Mouse (Mus musculus) cerebellum, adult 11 months (tissue): ENCODE measurements around the gene Nxpe4.
"Not testable (repeated sequence)": the region's sequence is repeated elsewhere in the genome, so short reads cannot be mapped to it uniquely, and the experiment has no call there.

ENCODE experiments used
- DNase-seq: peaks from one replicate; pipeline ENCODE4 v3.0.0; 2022

Nxpe4 gene

DNA sequence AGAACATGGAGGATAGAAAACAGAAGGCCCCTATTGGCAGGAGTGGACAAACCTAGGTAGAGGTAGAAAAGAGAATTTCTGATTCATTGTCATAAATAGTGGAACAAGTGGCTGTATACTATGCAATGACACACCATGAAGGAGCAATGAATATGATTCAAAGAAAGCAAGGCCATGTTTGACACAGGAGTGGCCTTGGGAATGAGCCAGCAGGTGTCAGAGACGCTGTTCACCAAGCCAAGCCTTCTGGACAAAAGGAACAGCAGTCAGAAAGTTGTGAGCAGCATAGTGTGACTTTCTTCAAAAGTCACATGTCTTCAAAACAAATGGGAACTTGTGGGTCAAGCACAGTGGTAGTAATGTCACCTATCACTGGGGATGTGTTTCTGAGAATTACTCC is 80.0 kb downstream of the Nxpe4 start:
- no peak for DNase-seq

DNA sequence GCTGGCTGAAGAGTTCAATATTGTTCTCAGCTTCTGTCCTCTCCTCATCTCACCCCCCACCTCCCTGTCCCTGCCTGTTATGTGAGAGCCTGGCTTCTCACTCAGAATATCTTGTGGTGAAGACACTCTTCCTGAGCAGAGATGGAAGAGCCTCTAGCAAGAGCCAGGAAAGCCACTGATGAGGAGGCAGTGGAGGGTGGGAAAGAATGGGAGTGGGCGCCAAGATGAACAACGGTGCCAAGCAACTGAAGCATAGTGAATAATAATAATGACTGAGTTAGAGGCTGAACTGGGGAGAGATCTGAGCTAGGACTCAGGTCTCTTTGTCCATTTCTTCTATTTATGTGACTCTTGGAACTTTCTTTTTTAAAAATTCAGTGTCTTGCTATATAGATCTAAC is 80.9 kb downstream of the Nxpe4 start:
- no peak for DNase-seq

DNA sequence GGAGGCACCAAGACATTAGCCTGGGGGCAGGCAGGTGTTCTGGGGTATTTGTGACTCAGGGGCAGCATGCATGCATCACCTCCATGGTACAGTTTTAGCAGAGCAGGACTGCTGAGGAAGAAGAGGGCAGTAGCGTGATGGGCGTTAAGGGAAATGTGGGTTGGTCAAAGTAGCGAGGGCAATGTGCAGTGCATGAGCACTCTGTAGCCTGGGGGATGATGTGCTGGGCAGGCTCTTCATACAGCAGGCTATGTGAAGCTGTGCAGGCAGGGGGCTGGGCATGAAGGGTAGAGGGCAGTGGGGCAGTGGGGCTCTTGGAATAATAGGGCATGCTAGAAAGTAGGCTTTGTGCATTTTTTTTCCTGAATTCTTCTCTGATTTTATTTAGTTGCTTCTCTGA is 82.4 kb downstream of the Nxpe4 start:
- DNase-seq, result no peak

DNA sequence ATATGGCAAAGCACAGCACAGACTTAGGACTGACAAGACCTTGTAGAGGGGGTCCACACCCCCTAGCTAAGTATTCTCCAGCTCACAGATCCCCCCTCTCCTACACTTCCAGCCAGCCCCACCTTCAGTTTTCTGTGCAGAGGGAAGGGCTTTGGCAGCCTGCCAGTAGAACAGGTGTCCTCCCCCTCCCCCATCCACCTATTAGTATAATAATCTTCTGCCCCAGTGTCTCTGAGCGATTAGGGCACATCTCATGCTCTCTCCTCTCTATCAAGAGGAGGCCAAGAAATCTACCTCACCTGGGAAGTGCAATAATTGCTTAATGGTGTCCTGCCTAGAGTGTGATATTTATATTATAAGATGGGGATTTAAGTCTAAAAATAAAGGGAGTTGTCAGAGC is 83.7 kb downstream of the Nxpe4 start:
- DNase-seq, result no peak

DNA sequence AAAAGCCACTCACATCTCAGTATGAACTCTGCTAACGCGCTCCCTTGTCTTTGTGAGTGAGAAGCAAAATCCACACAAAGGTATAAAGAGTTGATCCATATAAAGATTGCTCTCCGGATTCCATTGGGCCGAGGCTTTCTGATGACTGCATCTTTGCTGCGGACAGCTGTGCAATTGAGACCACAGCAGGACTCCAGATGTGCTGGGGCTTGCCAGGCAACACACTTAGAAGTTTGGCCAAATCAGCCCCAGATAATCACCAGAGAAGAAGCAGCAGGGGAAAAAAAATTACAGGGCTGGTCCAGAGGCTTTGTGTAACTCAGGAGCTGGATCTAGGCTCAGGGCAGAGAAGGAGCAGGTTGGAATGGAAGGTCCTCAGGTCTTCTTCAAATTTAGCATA is 85.5 kb downstream of the Nxpe4 start:
- no peak for DNase-seq

DNA sequence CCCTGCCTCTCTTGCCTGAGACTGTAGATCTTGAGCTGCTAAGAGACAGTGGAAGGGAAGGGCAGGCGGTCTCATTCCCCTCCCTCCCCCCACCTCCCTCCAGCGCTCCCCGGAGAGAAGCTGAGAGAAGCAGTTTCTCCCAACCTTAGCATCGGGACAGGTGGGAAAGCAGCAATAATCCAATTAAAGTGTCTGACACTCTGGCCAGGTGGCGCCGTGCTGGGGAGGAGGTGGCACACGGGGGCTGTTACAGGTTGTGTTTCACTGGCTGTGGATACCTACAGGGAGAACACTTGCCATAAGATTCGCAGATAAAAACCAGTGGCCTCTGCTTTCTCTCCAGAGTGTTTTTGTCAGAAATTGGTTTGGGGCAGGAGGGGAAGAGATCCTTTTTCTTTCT is 90.4 kb downstream of the Nxpe4 start:
- no peak for DNase-seq

DNA sequence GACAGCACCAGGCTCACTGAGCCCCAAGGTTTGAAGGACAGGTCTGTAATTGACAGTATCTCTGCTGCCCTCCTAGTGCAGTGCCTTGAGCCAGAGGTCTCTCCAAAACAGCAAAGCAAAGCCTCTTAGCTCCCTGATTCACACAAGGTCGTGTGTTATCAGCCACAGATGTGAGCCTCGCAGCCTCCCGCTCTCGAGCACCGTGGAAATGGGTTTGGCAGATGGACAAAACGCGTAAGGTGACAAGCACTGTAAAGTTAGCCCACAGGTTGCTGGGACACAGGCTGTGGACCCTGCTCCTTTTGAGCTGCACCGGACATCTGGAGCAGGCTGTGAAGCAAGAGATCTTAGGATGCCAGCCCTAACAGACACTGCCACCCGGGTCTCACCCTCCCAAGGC is 95.2 kb downstream of the Nxpe4 start:
- DNase-seq, result no peak

DNA sequence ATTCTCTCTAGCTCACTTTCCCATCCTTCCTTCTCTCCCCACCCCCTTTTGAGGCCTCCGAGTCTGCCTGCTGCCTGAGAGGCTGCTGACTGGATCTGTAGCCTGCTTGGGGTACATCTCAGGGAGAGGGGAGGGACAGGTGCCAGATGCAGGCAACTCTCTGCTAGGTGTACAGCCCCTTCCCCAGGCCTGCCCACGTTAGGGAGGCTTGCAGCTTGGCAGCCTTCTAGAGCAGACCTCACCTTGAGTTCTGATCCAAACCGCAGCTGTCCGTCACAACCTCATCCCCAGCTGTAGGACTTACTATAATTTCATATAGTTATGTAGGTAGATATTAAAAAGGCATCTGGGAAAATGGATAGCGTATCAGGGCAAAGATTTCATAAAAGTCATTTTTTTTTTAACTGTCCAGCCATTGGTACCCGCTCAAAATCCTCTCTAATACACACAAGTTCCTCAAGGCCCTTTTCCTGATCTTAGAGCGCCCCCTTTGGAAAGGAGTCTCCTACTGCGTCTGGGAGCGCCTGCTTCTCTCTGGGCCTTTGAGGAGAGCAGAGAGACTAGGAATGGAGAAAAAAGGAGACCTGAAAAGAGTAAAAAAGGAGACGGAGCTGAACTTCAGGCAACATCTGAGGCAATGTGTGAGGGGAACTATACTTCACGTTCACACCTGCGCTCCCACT is 96.1 kb downstream of the Nxpe4 start:
- DNase-seq, result peak; percentile 12

DNA sequence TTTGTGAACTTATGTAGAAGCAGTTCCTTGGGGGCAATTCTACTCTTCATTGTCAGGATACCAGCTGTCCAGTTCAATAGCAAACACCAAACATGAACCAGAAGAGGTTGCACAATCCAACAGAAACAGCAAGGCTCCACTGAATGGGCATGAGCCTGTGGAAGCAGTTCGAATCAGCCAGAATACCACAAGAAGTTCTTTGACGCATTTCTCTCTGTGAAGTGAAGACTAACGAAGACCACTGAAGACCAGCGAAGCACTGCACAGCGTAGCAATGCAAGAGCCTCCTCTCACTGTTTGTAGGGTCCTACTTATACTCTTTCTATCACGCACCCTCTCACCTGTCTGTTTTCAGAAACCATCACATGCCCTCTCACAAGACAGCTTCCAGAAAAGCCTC is 102.8 kb downstream of the Nxpe4 start:
- DNase-seq, result no peak

DNA sequence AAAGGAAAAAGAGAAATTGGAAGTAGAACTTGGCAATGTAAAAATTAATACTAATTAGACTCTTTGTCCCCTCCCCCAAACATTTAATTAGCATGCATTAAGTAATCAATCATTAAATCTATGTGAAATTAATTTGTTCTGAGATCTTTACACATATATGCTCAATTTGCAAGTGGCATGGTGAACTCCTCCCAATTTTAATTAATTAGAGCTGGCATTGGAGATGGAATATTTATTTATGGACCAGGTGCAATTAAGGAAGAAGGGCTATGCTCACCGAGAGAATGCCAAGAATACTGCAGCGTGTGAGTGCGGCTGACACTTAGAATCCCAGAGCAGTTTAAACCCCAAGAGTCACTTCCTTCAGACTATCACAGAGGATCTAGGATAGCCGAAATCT is 103.7 kb downstream of the Nxpe4 start:
- DNase-seq, result no peak

DNA sequence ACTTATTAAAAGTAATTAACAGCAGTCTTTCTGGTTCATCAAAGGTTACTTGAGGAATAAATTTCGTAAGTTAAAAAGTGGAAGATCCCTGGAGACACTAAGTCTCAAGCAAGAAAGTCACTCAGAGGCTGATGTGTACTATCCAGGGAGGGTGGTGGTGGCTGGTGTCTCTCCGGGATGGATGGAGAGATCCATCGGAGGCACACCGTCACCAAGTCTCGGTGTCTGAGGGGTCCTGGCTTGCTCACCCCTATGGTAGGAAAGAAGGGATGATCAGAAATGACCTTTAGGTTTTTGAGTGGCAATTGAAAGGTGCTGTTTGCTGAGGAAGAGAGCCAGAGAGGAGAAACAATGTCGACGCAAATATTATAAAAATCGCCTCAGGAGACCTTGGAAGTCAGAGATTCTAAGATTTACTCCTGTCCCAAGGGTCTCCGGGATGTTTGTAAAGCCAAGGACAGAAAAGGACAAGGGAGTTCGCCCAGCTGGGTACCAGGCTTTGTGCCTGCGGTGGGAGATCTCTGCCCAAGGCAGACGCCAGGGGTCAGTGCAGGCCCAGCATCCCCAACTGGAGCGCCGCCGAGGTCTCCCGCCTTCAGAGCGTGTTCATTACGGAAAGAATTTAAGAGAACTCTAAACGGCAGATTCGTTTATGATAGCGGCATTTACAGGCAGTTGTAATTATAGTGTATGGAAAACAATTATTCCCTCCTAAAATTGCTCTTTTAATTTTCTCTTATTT is 104.6 kb downstream of the Nxpe4 start:
- peak; percentile 49 for DNase-seq

DNA sequence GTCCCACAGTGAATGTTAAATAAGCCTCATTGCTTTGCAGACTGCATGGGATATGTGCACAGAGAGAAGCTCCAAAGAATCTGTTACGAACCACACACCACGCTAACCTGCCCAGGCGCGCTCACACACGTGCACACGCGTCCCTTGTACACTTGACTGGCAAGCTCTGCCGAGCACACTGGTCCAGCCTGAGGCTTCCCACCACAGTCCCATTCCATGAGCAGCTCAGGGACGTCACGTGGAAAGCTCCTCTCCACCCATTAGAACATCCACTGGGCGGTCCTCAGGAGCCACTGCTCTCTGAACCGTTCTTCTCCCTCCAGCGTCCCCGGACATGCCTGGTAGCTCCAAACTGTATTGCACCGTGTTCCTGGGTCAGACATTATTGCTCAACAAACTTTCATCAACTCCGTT is 105.2 kb downstream of the Nxpe4 start:
- DNase-seq, result peak; percentile 12

DNA sequence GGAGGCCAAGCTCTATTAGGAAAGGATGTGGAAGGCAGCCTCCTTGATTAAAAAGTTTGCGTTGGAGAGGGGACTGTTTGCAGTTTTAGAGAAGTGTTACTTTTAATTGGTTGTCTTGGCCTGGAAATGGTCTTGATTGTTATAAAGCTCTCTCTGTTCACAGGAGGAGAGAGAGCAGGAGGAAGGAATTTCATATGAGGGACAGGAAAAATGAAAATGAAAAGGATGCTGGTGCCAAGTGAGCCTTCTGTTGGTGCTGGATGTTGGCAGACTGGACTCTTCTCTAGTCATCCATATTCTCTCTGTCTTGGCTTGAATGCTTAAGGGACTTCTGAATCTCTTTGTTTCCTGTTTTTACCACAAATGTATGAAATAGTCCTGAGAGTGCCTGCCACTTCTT is 106.1 kb downstream of the Nxpe4 start:
- DNase-seq, result no peak

DNA sequence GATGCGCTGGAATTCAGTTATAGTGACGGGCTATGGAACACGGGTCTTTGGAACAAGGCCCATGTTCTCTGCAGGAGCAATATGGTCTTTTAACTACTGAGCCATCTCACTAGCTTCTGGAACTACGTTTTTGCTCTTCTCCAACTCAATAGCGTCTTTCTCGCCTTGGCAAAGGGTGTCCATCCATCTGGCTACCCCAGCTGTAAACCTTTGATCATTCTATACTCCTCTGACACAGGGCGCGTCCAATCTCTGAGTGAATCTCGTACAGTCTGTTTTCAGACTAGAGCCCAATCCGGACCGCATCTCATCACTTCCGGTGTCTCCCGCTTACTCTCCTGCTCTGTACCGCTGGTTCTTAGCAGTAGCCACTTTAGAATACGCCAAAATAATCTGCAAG is 115.0 kb downstream of the Nxpe4 start:
- no peak for DNase-seq

DNA sequence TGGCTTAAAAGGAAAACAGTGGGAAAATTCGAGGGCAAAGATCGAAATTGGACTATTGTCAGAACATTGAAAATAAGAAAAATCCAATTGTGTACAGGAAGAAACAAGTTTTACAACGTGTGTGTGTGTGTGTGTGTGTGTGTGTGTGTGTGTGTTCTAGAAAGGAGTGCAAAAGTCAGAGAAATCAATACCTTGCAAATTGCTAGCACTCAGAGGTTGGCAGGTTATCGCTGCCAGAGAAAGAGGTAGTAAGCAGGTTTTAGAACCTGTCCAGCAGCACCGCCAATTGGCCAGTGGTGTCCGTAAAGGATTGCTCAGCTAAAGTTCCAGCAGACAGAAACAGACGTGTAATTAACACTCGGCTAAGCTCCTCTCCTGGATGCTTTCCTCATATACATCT is 122.4 kb downstream of the Nxpe4 start:
- DNase-seq, result no peak

DNA sequence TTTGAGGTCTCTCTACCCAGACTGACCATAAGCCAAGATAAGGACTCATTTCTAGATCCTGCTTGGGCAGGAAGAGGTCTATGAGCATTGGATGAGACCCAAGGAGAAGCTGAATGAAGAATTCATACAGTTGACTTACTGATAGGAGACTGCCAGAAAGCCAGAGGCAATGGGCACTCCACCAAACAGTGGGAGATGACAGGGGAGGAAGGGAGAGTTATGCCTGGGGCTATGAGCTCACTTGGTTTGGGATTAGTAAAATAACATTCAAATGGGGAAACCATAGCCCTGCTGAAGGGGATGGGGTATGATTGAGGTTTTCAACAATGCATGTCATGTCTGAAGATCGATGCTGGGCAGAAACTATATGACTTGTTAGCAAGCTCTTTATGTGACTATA is 128.5 kb downstream of the Nxpe4 start:
- no peak for DNase-seq

DNA sequence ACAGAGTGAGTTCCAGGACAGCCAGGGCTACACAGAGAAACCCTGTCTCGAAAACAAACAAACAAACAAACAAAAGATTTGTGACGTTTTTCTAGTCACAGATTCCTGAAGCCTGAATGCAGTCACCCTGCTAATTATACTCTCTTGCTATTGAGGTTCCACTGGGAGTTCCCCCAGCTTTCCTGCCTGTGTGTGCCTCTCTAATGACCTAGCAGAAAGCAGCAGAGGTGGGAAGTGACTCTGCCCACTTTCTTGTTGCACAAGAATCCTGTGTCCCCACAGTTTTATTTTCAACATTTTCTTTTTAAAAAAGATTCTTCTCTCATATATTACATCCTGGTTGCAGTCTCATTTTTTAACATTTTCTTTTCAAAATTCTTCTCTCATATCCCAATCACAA is 132.9 kb downstream of the Nxpe4 start:
- DNase-seq, result no peak

DNA sequence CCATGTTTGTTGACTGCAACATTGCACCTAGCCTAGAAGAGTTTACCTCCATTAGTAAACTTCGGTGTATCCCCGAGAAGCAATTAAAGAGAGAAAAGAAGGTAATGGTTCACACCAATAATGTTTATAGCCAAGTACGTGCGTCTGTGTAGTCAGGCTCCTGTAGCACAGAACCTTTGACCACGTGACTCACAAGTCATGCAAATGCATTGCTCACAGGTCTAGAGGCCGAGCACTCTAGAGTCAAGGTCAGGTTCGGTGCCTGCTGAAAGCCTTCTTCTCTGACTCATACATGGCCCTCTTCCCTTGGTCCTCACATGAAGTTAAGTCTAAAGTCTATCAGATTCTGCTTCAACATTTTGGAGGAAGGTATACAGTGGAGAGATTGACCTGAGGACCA is 137.2 kb downstream of the Nxpe4 start:
- DNase-seq, result no peak

DNA sequence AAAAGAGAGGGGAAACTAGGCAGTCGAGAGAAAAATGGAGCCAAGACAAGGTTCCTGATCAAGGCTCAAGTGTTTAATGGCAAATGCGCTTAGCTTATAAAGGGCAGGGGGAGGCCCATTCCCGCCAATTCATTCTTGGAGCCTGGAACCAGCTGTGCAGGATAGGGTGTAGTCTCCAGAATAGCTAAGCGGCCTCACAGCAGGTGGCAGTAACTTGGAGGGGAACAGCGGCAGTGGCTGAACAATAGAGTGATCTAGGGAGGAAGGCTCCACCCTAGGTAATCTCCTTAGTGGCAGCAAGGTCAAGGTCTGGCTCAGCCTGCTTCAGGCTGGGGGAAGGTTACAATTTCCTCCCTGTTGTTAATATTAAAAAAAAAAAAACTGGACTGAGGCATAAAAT is 141.7 kb downstream of the Nxpe4 start:
- not testable (repeated sequence) for DNase-seq

DNA sequence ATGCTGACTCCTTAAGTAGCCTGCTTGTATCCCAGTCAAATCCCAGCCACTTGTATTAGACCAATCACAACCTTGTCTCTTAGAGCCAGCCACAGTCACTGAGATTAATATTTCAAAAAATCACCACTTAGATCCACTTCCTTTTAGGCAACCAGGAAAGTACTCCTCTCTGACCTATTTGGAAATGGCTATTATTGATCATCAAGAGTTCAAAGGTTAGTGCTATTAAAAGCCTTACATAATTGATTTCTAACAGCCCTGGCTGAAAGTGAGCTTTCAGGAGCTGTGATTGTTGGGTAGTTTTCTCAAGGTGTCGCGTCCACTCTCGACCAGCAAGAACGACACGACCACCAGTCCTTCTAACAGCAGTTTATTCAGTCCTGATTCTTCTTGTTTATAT is 149.4 kb downstream of the Nxpe4 start:
- no peak for DNase-seq

DNA sequence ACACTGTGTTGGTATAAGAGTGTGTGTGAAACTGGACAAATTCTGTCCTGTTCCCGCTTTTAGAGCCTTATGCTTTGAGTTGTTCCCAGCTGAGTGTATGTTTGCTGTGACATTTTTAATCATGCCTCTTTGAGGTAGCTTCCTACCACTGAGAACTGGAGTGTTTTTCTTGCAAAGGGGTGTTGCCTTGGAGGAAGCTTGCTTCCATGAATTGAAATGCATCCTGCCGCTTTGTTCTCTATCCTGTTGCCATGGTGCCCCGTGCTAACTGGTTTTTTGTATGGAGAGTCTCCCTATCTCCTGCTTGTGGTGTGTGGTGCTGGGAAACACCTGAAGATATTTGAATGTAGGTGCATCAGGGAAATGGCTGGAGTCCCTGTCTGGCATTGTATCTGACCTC is 152.4 kb downstream of the Nxpe4 start:
- no peak for DNase-seq

DNA sequence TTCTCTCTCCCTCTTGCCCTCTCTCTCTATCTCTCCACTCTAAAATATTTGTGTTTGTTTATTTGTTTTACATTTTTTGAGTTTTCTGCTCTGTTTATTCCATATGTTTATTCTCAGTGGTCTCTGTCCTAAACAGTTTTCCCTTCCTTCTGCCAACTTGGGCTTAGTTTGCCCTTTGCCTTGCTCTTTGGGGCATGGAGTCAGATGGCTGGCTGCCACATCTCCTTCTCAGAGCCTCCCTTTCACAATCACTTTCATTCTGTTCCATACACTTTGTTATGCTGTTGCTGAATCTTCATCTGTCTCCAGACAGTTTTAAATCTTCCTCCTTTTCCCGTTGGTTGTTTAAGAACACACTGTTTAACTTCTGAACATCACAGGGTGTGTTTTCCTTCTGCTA is 154.0 kb downstream of the Nxpe4 start:
- no peak for DNase-seq

DNA sequence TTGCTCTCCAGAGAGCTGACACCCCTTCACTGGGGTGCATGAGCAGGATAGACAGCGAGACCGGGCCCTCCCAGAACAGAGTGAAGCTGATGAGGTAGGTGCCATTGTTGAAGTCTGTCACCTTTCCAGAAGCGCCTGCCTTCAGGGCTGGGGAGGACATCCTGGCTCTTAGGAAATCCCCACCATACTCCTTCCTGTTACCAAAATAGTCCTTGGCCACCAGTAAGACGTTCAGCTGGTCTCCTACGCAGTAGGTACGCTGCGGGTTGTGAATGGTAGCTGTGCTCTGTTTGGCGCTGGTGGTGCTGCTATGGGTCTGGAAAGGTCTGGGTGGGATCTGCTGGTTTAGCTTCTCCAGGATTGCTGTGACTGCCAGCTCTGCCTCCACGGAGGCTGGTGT is 164.5 kb downstream of the Nxpe4 start:
- no peak for DNase-seq

DNA sequence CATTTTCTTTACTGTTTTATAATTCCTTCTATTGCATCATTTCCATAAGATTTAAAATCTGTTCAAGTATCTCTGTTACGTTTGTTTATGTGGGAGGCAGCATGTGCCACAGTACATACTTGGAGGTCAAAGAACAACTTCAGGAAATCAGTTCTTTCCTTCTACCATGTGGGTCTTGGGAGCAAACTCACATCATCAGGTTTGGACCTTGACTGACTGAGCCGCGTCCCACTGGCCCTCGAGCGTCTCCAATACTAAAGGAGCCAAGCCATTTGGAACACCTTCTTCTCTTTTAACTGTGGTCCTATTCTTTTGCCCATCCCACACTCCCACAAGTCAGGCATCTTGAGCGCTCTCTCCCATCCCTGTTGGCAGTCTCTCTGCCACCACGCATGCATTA is 167.8 kb downstream of the Nxpe4 start:
- no peak for DNase-seq
